Mouse (Mus musculus) left cerebral cortex, adult 11 months (tissue): Measurements from ENCODE around the gene Arl4a.

ENCODE experiments used
- DNase-seq: peaks from one replicate; pipeline ENCODE4 v3.0.0; 2022; ENCODE audit warnings: low spot score

The Arl4a gene

DNA sequence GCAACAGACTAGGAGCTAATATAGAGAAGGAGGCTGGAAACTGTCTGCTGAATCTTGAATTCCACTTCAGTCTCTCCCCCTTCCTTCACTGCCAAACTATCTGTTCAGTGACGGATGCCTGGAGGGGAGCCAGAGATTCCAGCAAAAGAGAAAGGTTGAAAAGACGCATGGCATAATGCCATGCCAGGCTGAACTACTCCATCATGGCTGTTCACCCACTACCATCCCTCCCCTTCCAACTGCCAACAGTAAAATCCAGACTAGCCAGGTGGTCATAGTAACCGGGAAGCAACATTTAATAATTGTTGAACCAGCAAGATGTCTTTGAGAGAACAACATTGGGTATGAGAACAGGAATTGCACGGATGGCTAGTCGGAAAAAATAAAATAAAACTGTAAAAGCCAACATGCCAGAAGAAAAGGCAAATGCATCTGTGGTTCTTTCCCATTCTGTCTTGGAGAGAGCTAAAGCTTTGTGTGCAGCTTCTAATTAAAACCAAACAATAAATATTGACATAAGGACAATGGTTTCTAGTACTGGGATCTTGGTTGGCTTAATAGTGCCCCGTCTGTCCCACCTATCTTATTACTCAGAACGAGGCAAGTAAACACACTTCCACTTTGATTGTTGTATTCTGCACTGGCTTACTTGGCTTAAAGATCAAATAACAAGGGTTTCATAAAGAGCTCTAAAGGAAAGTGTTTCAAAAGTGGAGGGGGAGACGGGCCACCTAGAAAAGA is 79.7 kb downstream of the Arl4a start:
- no peak for DNase-seq

DNA sequence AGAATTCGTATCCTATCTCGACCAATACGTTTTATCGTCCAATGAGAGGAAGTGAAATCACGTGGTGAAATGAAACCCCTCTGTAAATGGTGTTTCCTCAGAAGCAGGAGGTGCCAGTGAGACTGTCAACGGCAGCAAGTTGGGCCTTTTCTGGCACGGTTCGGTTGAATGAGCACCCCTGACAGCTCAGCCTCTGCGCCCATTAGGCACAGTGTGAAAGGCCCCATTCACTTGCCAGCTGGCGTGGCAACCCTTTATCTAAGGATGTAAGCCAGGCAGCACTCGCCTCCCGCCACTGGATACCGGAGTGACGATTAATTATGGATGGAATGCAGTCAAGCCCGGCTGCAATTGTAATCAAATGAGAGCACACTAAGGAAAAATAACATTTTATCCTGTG is 81.4 kb downstream of the Arl4a start:
- no peak for DNase-seq
